Mouse (Mus musculus) hindbrain, embryonic 14.5 days (tissue): ENCODE measurements at regions not wholly inside any gene's neighbourhood (a gene's known extent, or its start where the extent isn't known, plus 50 kb on each side); places are given as distances from the start of the nearest gene placed in this dataset.

Experiments
- ATAC-seq: fragments of 200-750 bp; cut with Nextera tagmentation; 2 replicates; pipeline ENCODE4 v1.8.0; 2017; ENCODE audit warnings: moderate number of reproducible peaks, mild to moderate bottlenecking, moderate TSS enrichment, moderate library complexity; ENCODE audit not compliant: low FRiP score
- DNase-seq: peaks from one replicate; pipeline ENCODE4 v3.0.0-alpha.2; 2015; ENCODE audit warnings: low spot score
- H3K27ac ChIP-seq: fragments of 300-500 bp; sonication (generic); 2 replicates; pipeline ENCODE4 v1.5.1; 2014; ENCODE audit warnings: mild to moderate bottlenecking, moderate library complexity
- H3K27me3 ChIP-seq: fragments of 300-500 bp; sonication (generic); 2 replicates; pipeline ENCODE4 v1.6.1; 2014; ENCODE audit warnings: mild to moderate bottlenecking, low read length, mixed read lengths; ENCODE audit not compliant: control insufficient read depth, insufficient read depth
- H3K36me3 ChIP-seq: fragments of 300-500 bp; sonication (generic); replicated peaks from 2 replicates; pipeline ENCODE4 v1.6.1; 2014; ENCODE audit not compliant: control insufficient read depth, insufficient read depth
- H3K4me1 ChIP-seq: fragments of 300-500 bp; sonication (generic); replicated peaks from 2 replicates; pipeline ENCODE4 v1.6.1; 2014; ENCODE audit warnings: antibody characterized with exemption, low read length, mixed read lengths; ENCODE audit not compliant: control insufficient read depth, insufficient read depth
- H3K4me2 ChIP-seq: fragments of 300-500 bp; sonication (generic); replicated peaks from 2 replicates; pipeline ENCODE4 v1.6.1; 2014; ENCODE audit warnings: mild to moderate bottlenecking, moderate library complexity
- H3K4me3 ChIP-seq: fragments of 300-500 bp; sonication (generic); replicated peaks from 2 replicates; pipeline ENCODE4 v1.5.1; 2014; ENCODE audit warnings: mild to moderate bottlenecking, low read length
- H3K9ac ChIP-seq: fragments of 300-500 bp; sonication (generic); 2 replicates; pipeline ENCODE4 v1.6.1; 2014
- H3K9me3 ChIP-seq: fragments of 300-500 bp; sonication (generic); 2 replicates; pipeline ENCODE4 v1.6.1; 2016; ENCODE audit warnings: low read length; ENCODE audit not compliant: control insufficient read depth
- WGBS: fragments of 180-500 bp; shearing (Covaris S2); extraction: QIAGEN DNeasy Blood & Tissue Kit; methylation state at CpG from one replicate; pipeline ENCODE4 v1.1.7; 2014; 5-methylcytosine and 5-hydroxymethylcytosine counted together

DNA sequence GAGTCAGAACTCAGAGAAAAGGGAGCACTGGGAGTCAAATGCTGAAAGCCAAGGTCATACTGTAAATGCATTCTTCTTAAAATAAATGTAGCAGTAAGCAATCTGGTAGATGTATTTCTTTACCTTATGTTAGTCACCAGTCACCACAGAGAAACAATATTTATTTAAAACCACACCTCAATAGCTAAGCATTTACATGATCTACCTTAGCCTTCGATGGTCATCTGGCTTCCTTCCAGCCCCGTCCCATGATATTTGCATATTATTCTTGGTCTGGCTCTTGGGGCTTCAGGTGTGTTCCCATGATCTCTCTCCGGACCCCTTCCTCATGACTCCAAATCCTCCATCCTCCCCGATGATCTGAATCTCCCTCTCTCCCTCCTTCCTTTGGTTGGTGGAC lies 107.1 kb upstream of the Lgalsl start:
- 95% methylated on average over 4 of the region's 4 CpGs for WGBS
- Histone ChIP-seq H3K36me3 (no peaks in the 10 kb centered on the region), H3K9ac (no peak overlapping the region)

DNA sequence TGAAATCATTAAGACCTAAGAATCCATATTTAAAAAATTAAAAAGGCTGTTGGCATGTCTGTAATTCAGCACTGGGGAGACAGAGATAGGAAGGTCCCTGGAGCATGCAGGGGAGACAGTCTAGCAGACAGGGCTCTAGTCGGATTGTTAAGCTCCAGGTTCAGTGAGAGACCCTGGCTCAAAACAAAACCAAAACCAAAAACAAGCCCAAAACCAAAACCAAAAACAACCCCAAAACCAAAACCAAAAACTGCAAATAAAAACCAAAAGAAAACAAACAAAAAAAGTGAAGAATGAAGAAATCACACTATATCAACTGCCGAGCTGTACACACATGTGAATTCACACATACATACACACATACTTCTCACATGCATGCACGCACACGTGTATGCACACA lies 108.8 kb upstream of the Lgalsl start:
- 89% methylated on average over 4 of the region's 4 CpGs for WGBS

More for the DNA sequence above, 107.1 kb upstream of the Lgalsl start:
- DNase-seq (no peak), ATAC-seq (no peak)
- no peak overlapping the region for H3K4me3 ChIP-seq
- no peak overlapping the region for H3K4me2 ChIP-seq
- no peak overlapping the region for H3K27ac ChIP-seq
- H3K27me3 ChIP-seq, result no peaks in the 10 kb centered on the region
- no peaks in the 10 kb centered on the region for H3K4me1 ChIP-seq
- H3K9me3 ChIP-seq, result no peaks in the 10 kb centered on the region

DNA sequence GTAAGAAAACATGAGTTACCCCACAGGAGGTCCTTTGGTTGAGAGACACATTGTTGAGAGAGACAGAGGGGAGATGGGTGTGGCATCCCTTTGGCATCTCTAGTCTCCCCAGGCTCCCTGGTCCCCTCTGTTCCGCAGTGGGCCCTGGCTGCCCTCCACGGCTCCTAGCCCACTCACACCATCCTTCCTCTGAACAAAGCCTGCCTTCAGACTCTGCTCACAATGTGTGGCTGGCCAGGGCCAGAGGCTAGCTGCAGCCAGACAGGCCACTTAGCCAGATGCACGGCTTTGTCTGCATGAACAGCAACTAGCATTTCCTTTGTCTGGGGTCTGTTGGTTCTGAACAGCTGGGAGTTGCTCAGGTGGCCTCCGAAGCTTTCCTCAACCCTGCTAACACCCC lies 110.7 kb upstream of the Lgalsl start:
- H3K4me1 ChIP-seq, result no peaks in the 10 kb centered on the region
- no peak for DNase-seq
- H3K4me2 ChIP-seq, result no peak overlapping the region
- no peaks in the 10 kb centered on the region for H3K9me3 ChIP-seq
- H3K27ac ChIP-seq, result no peak overlapping the region
- WGBS, result 21% methylated on average over 4 of the region's 4 CpGs
- no peak for ATAC-seq
- no peak overlapping the region for H3K4me3 ChIP-seq
- H3K36me3 ChIP-seq, result no peaks in the 10 kb centered on the region
- no peak overlapping the region for H3K9ac ChIP-seq
- no peaks in the 10 kb centered on the region for H3K27me3 ChIP-seq

More for the DNA sequence above, 108.8 kb upstream of the Lgalsl start:
- no peaks in the 10 kb centered on the region for H3K36me3 ChIP-seq
- H3K9me3 ChIP-seq, result no peaks in the 10 kb centered on the region
- no peak for DNase-seq
- no peaks in the 10 kb centered on the region for H3K4me1 ChIP-seq
- H3K27ac ChIP-seq, result no peak overlapping the region
- no peak overlapping the region for H3K4me2 ChIP-seq
- ATAC-seq, result no peak
- H3K27me3 ChIP-seq, result no peaks in the 10 kb centered on the region
- no peak overlapping the region for H3K9ac ChIP-seq
- H3K4me3 ChIP-seq, result no peak overlapping the region

- H3K4me3 ChIP-seq, result no peak overlapping the region
- no peaks in the 10 kb centered on the region for H3K27me3 ChIP-seq
- WGBS, result 79% methylated on average over 8 of the region's 8 CpGs
- no peak overlapping the region for H3K9ac ChIP-seq
- H3K4me2 ChIP-seq, result no peak overlapping the region
- no peaks in the 10 kb centered on the region for H3K4me1 ChIP-seq
- ATAC-seq, result no peak
- no peaks in the 10 kb centered on the region for H3K36me3 ChIP-seq
- no peak overlapping the region for H3K27ac ChIP-seq
- DNase-seq, result no peak
- H3K9me3 ChIP-seq, result no peaks in the 10 kb centered on the region
Observed at GRCm38 (mm10) chr11:20955561-20955960, 124.7 kb upstream of the Lgalsl start.

DNA sequence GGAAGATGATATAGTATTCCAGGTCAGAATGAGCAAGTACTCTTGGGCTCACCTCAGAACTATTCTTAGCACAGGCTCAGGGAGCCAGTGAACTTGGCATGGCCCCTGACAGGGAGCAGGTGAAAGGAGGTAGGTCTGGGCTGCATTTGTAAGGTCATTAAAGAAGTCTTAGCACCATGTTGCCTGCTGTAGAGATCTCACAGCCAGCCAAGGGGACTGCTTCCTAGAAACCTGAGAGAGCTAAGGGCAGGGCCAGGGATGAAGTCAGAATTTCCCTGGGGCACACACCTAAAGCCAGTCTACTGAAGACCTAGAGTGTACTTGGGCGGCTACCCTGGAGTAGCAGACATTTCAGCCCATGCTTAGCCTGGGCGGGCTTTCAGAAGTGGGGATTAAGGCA lies 126.9 kb upstream of the Lgalsl start:
- Histone ChIP-seq H3K36me3 (no peaks in the 10 kb centered on the region), H3K4me1 (no peaks in the 10 kb centered on the region), H3K27ac (no peak overlapping the region), H3K4me2 (no peak overlapping the region), H3K27me3 (no peaks in the 10 kb centered on the region), H3K9ac (no peak overlapping the region), H3K4me3 (no peak overlapping the region), H3K9me3 (no peaks in the 10 kb centered on the region)
- DNase-seq (no peak), ATAC-seq (no peak)
- 80% methylated on average over 2 of the region's 2 CpGs for WGBS

DNA sequence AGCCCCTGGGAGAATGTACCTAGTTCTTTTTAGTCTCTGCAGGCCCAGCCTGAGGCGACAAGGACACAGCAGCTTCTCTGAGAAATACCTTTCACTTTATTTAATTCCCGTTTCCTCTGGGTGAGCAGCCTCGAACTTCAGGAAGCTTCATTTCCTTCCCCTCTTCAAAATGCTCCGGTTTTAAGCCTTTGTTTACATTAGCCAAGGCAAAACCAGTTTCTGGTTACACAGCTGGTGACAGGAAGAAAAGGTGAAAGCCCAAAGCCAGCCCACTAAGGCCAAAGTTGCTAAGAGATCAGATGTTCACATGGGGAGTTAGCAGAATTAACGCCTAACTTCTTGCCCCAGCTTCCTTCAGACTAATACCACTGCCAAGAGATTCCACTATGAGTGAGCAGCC lies 127.4 kb upstream of the Lgalsl start:
- Histone ChIP-seq H3K9ac (no peak overlapping the region), H3K4me1 (no peaks in the 10 kb centered on the region), H3K36me3 (no peaks in the 10 kb centered on the region), H3K9me3 (no peaks in the 10 kb centered on the region), H3K27ac (no peak overlapping the region), H3K27me3 (no peaks in the 10 kb centered on the region), H3K4me3 (no peak overlapping the region), H3K4me2 (no peak overlapping the region)
- WGBS, result 20% methylated on average over 5 of the region's 5 CpGs
- DNase-seq (peak; percentile 17), ATAC-seq (no peak)

DNA sequence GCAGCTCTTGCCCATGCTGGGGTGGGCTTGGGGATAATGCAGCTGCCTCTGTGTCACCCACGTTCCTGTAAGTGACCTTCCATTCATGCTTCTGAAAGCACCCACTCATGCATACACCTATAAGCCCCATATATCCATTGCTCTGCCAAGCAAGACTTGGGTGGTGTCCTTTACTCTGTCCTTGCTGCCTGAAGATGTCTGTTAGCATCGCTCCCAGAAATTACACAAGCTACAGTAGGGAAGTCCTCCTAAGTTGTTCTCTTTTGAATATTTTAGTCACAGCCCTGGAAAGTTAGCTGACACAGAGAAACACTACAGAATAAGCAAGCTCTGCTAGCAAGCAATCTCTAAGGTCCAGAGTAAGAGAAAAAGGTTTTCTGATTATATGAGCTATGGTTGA lies 129.2 kb upstream of the Lgalsl start:
- Histone ChIP-seq H3K27ac (no peak overlapping the region), H3K4me3 (no peak overlapping the region), H3K4me1 (no peaks in the 10 kb centered on the region), H3K4me2 (no peak overlapping the region), H3K36me3 (no peaks in the 10 kb centered on the region), H3K27me3 (no peaks in the 10 kb centered on the region), H3K9ac (no peak overlapping the region), H3K9me3 (no peaks in the 10 kb centered on the region)
- 54% methylated on average over 2 of the region's 2 CpGs for WGBS
- peak; percentile 22 for DNase-seq
- no peak for ATAC-seq

DNA sequence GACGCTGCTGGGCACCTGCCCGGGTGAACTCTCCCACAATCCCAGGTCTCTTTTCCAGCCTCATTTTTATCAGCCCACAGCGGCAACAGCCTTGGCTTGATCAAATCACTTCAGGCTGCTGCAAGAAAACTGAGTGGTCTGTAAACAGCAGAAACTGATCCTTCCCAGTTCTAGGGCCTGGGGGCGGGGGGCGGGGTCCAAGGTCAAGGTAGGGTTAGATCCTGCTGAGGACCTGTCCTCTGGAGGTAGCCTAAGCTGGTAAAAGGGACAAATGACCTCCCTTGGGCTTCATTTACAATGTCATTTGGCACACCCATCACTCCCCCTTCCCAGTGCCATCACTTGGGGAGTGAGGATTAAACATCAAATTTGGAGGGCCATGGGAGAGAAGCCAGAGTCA lies 129.9 kb upstream of the Lgalsl start:
- H3K4me2 ChIP-seq, result no peak overlapping the region
- DNase-seq, result peak; percentile 13
- H3K4me1 ChIP-seq, result no peaks in the 10 kb centered on the region
- H3K9me3 ChIP-seq, result no peaks in the 10 kb centered on the region
- no peak overlapping the region for H3K9ac ChIP-seq
- no peaks in the 10 kb centered on the region for H3K36me3 ChIP-seq
- no peak overlapping the region for H3K4me3 ChIP-seq
- no peak for ATAC-seq
- no peak overlapping the region for H3K27ac ChIP-seq
- H3K27me3 ChIP-seq, result no peaks in the 10 kb centered on the region
- 77% methylated on average over 5 of the region's 5 CpGs for WGBS

DNA sequence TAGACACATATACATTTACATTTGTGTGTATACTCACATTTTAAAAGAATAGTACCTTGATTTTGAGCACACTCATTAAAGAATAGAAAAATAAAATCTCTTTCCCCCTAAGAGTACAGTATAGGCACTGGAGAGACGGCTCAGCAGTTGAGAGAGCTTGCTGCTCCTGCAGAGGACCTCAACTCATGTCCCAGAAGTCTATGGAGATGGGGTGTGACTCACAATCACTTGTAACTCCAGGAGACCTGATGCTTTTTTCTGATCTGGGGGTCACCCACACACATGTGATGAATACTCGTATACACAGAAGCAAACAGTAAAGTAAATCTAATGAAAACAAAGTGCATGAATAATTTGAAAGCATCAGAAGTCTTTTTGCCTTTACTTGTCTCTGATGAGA lies 129.5 kb upstream of the Peli1 start:
- H3K9me3 ChIP-seq, result no peaks in the 10 kb centered on the region
- no peak overlapping the region for H3K9ac ChIP-seq
- H3K27me3 ChIP-seq, result no peaks in the 10 kb centered on the region
- H3K4me3 ChIP-seq, result no peak overlapping the region
- H3K36me3 ChIP-seq, result no peaks in the 10 kb centered on the region
- ATAC-seq (no peak), DNase-seq (no peak)
- 92% methylated on average over 2 of the region's 2 CpGs for whole genome bisulfite sequencing
- no peaks in the 10 kb centered on the region for H3K4me1 ChIP-seq
- no peak overlapping the region for H3K4me2 ChIP-seq
- no peak overlapping the region for H3K27ac ChIP-seq

GRCm38 (mm10) chr11:20965575-20966239 lies 125.4 kb upstream of the Peli1 start:
- ATAC-seq (no peak), DNase-seq (peak; percentile 21)
- Histone ChIP-seq H3K27me3 (no peaks in the 10 kb centered on the region), H3K4me1 (0 out of 2 replicates have a peak, but pooled peaks cover 5% of the 10 kb centered on the region), H3K4me2 (no peak overlapping the region), H3K4me3 (no peak overlapping the region), H3K9me3 (no peaks in the 10 kb centered on the region), H3K9ac (no peak overlapping the region), H3K36me3 (no peaks in the 10 kb centered on the region), H3K27ac (no peak overlapping the region)
- WGBS, result 61% methylated on average over 8 of the region's 8 CpGs
